Mouse (Mus musculus): Measurements from ENCODE around the gene H2-Ob. TPM values are rescaled to one million over a fixed set of nuclear protein-coding genes. Genes with fewer than 3 reads are reported as not detected.

The H2-Ob gene
- polyA plus RNA-seq, 1 experiment from 2014 or later: 0.30 TPM

GRCm38 (mm10) chr17:34295891-34296794 lies 57.4 kb downstream of the H2-Ob start:
- Histone ChIP-seq H3K4me2 (replicated peaks; ENCODE audit: low read depth) (peak overlapping the region; percentile 56), H3K9me3 (ENCODE audit: control insufficient read depth) (no peaks in the 10 kb centered on the region), H3K27me3 (replicated peaks; ENCODE audit: control insufficient read depth, insufficient read depth, low read length) (no peaks in the 10 kb centered on the region), H3K4me1 (replicated peaks; ENCODE audit: control insufficient read depth, insufficient read depth, low read length) (no peaks in the 10 kb centered on the region), H3K36me3 (ENCODE audit: control insufficient read depth, insufficient read depth) (no peaks in the 10 kb centered on the region), H3K27ac (ENCODE audit: low read depth, low read length) (no peak overlapping the region), H3K9ac (ENCODE audit: low read depth, low read length) (no peak overlapping the region), H3K4me3 (ENCODE audit: low read depth, low read length) (no peak overlapping the region)
- peak; percentile 42; the same call in 1 of the 2 replicates for ATAC-seq
- no peak for TF ChIP-seq CTCF (IDR thresholded peaks at IDR 0.05; ENCODE audit: low read depth)
- 25% methylated on average over 23 of the region's 23 CpGs for WGBS

- no peaks in the 10 kb centered on the region for H3K36me3 ChIP-seq (ENCODE audit: control insufficient read depth, insufficient read depth)
- WGBS: 83% methylated on average over 3 of the region's 3 CpGs
- no peak for ATAC-seq
- no peak overlapping the region for H3K27ac ChIP-seq (ENCODE audit: low read depth, low read length)
- no peak overlapping the region for H3K4me3 ChIP-seq (ENCODE audit: low read depth, low read length)
- TF ChIP-seq CTCF (IDR thresholded peaks at IDR 0.05; ENCODE audit: low read depth): no peak
- no peaks in the 10 kb centered on the region for H3K9me3 ChIP-seq (ENCODE audit: control insufficient read depth)
- no peaks in the 10 kb centered on the region for H3K4me1 ChIP-seq (replicated peaks; ENCODE audit: control insufficient read depth, insufficient read depth, low read length)
- H3K4me2 ChIP-seq (replicated peaks; ENCODE audit: low read depth): no peak overlapping the region
- no peaks in the 10 kb centered on the region for H3K27me3 ChIP-seq (replicated peaks; ENCODE audit: control insufficient read depth, insufficient read depth, low read length)
- H3K9ac ChIP-seq (ENCODE audit: low read depth, low read length): no peak overlapping the region
Observed at GRCm38 (mm10) chr17:34299356-34299755, 60.7 kb downstream of the H2-Ob start.

DNA sequence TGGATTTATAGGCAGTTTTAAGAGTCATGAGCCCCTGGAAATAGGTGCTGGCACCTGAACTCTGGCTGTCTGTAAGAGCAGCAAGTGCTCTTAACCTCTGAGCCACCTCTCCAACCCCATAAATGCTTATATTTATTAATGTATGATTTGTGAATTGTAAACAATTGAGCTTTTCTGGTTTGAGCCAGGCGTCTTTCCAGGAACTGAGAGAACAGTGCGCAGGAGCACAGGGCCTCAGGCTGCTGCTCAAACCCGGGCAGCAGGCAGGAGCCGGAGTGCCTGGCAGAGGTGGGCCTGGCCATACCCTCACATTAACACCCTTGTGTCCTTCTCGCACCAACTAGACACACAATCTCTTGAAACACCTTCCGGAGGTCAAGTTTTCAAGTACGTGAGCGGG lies 61.4 kb downstream of the H2-Ob start:
- H3K36me3 ChIP-seq (ENCODE audit: control insufficient read depth, insufficient read depth): no peaks in the 10 kb centered on the region
- no peak overlapping the region for H3K9ac ChIP-seq (ENCODE audit: low read depth, low read length)
- H3K4me2 ChIP-seq (replicated peaks; ENCODE audit: low read depth): no peak overlapping the region
- no peaks in the 10 kb centered on the region for H3K9me3 ChIP-seq (ENCODE audit: control insufficient read depth)
- no peaks in the 10 kb centered on the region for H3K27me3 ChIP-seq (replicated peaks; ENCODE audit: control insufficient read depth, insufficient read depth, low read length)
- no peak for TF ChIP-seq CTCF (IDR thresholded peaks at IDR 0.05; ENCODE audit: low read depth)
- no peak for ATAC-seq
- H3K4me3 ChIP-seq (ENCODE audit: low read depth, low read length): no peak overlapping the region
- 73% methylated on average over 8 of the region's 8 CpGs for WGBS
- H3K4me1 ChIP-seq (replicated peaks; ENCODE audit: control insufficient read depth, insufficient read depth, low read length): no peaks in the 10 kb centered on the region
- H3K27ac ChIP-seq (ENCODE audit: low read depth, low read length): no peak overlapping the region

DNA sequence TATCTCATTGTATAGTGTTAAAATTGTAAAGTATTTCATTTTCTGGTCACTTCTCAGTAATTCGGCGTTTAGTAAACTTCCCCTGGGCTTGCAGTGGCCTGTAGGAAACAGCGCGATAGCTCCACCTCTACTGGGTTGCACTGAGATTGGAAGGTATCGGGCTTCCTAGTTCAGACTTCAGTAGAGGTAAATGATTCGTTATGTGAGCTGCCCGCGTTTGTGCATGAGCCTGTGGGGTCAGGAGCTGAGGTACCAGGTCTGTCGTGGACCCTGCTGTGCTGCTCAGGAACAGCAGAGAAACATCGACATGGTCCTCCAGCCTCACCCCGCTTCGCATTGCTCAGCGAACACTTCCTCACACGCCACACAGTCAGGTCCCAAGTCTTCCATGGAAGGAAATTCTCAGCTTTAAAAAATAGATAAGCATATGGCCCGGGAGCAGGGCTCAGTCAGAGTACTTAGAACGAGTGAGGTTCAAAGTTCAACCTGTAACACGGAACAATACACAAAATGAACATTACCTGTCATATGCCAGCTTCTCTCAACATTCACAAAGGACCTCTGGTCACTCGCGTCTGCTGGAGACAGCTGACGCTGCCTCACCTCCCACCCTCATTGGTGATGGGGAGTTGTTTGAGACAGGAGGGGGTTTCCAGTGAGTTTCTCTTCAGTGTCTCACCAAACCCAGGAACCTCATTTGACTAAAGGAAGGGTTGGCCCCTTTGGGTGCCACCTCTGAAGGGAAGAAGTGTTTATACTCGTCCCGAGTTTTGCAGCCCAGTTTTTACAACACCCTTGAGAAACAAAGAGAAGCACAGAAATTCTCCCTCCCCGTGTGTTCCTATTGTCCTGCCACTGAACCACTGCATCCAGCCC lies 62.2 kb downstream of the H2-Ob start:
- Histone ChIP-seq H3K4me1 (replicated peaks; ENCODE audit: control insufficient read depth, insufficient read depth, low read length) (no peaks in the 10 kb centered on the region), H3K27ac (ENCODE audit: low read depth, low read length) (peak overlapping the region; percentile 79), H3K4me2 (replicated peaks; ENCODE audit: low read depth) (peak overlapping the region; percentile 47), H3K9me3 (ENCODE audit: control insufficient read depth) (no peaks in the 10 kb centered on the region), H3K36me3 (ENCODE audit: control insufficient read depth, insufficient read depth) (no peaks in the 10 kb centered on the region), H3K27me3 (replicated peaks; ENCODE audit: control insufficient read depth, insufficient read depth, low read length) (no peaks in the 10 kb centered on the region), H3K4me3 (ENCODE audit: low read depth, low read length) (peak overlapping the region; percentile 9; the same call in 1 of the 2 replicates), H3K9ac (ENCODE audit: low read depth, low read length) (no peak overlapping the region)
- TF ChIP-seq CTCF (IDR thresholded peaks at IDR 0.05; ENCODE audit: low read depth): no peak
- ATAC-seq: peak; percentile 86
- WGBS: 46% methylated on average over 23 of the region's 23 CpGs

GRCm38 (mm10) chr17:34301670-34302190 lies 63.0 kb downstream of the H2-Ob start:
- Histone ChIP-seq H3K27me3 (replicated peaks; ENCODE audit: control insufficient read depth, insufficient read depth, low read length) (no peaks in the 10 kb centered on the region), H3K9me3 (ENCODE audit: control insufficient read depth) (no peaks in the 10 kb centered on the region), H3K9ac (ENCODE audit: low read depth, low read length) (no peak overlapping the region), H3K27ac (ENCODE audit: low read depth, low read length) (no peak overlapping the region), H3K36me3 (ENCODE audit: control insufficient read depth, insufficient read depth) (no peaks in the 10 kb centered on the region), H3K4me1 (replicated peaks; ENCODE audit: control insufficient read depth, insufficient read depth, low read length) (no peaks in the 10 kb centered on the region), H3K4me3 (ENCODE audit: low read depth, low read length) (no peak overlapping the region), H3K4me2 (replicated peaks; ENCODE audit: low read depth) (no peak overlapping the region)
- TF ChIP-seq CTCF (IDR thresholded peaks at IDR 0.05; ENCODE audit: low read depth): no peak
- WGBS: 87% methylated on average over 4 of the region's 4 CpGs
- ATAC-seq: no peak

DNA sequence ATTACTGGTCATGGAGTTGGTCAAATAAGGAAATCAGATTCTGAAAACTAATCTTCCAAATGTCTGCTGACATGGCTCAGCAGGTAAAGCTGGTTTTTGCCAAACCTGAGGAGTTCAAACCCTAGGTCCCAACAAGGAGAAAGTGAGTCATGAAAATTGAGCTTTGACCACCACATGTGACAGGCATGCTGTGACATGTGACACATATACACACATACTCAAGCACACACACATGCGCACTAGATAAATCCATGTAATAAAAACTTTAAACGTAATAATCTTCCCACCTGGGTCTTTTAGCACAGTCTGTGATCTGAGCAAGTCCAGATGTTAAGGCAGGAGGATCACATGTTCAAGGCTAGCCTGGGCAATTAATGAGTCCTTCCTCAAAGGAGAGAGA lies 65.1 kb downstream of the H2-Ob start:
- no peak overlapping the region for H3K9ac ChIP-seq (ENCODE audit: low read depth, low read length)
- no peaks in the 10 kb centered on the region for H3K4me1 ChIP-seq (replicated peaks; ENCODE audit: control insufficient read depth, insufficient read depth, low read length)
- no peaks in the 10 kb centered on the region for H3K36me3 ChIP-seq (ENCODE audit: control insufficient read depth, insufficient read depth)
- H3K27ac ChIP-seq (ENCODE audit: low read depth, low read length): no peak overlapping the region
- ATAC-seq: no peak
- H3K27me3 ChIP-seq (replicated peaks; ENCODE audit: control insufficient read depth, insufficient read depth, low read length): no peaks in the 10 kb centered on the region
- TF ChIP-seq CTCF (IDR thresholded peaks at IDR 0.05; ENCODE audit: low read depth): no peak
- H3K4me3 ChIP-seq (ENCODE audit: low read depth, low read length): no peak overlapping the region
- H3K4me2 ChIP-seq (replicated peaks; ENCODE audit: low read depth): no peak overlapping the region
- no peaks in the 10 kb centered on the region for H3K9me3 ChIP-seq (ENCODE audit: control insufficient read depth)
- WGBS: 59% methylated on average over 2 of the region's 2 CpGs

Other genes starting within 250 kb of the H2-Ob start
- gene H2-K1, start 238.6 kb upstream of the H2-Ob start, polyA plus RNA-seq (2015; fragmentation: Nextera tagmentation; extraction: Ambion mirVana): 896 and 933 TPM in 2 replicates
- 9.1 and 10.1 TPM in 2 replicates for gene Ring1, start 214.2 kb upstream of the H2-Ob start, polyA plus RNA-seq (2015; fragmentation: Nextera tagmentation; extraction: Ambion mirVana)
- gene H2-Ke6, start 210.8 kb upstream of the H2-Ob start, polyA plus RNA-seq (2015; fragmentation: Nextera tagmentation; extraction: Ambion mirVana): 59.8 and 67.1 TPM in 2 replicates
- 99.1 and 99.5 TPM in 2 replicates for gene Slc39a7, start 207.2 kb upstream of the H2-Ob start, polyA plus RNA-seq (2015; fragmentation: Nextera tagmentation; extraction: Ambion mirVana)
- 19.5 and 22.1 TPM in 2 replicates for gene Rxrb, start 207.1 kb upstream of the H2-Ob start, polyA plus RNA-seq (2015; fragmentation: Nextera tagmentation; extraction: Ambion mirVana)
- 0.13 and 0.21 TPM in 2 replicates for gene Col11a2, start 199.5 kb upstream of the H2-Ob start, polyA plus RNA-seq (2015; fragmentation: Nextera tagmentation; extraction: Ambion mirVana)
- 0.25 and 0.90 TPM in 2 replicates for gene H2-Oa, start 146.6 kb upstream of the H2-Ob start, polyA plus RNA-seq (2015; fragmentation: Nextera tagmentation; extraction: Ambion mirVana)
- 15.2 and 16.7 TPM in 2 replicates for gene H2-DMa, start 119.4 kb upstream of the H2-Ob start, polyA plus RNA-seq (2015; fragmentation: Nextera tagmentation; extraction: Ambion mirVana)
- gene Brd2, start 116.3 kb upstream of the H2-Ob start, polyA plus RNA-seq (2015; fragmentation: Nextera tagmentation; extraction: Ambion mirVana): 51.8 and 60.0 TPM in 2 replicates
- 0.97 and 0.98 TPM in 2 replicates for gene H2-DMb2, start 95.6 kb upstream of the H2-Ob start, polyA plus RNA-seq (2015; fragmentation: Nextera tagmentation; extraction: Ambion mirVana)
- 5.1 and 6.4 TPM in 2 replicates for gene H2-DMb1, start 85.8 kb upstream of the H2-Ob start, polyA plus RNA-seq (2015; fragmentation: Nextera tagmentation; extraction: Ambion mirVana)
- gene Tap1, start 51.4 kb upstream of the H2-Ob start, polyA plus RNA-seq (2015; fragmentation: Nextera tagmentation; extraction: Ambion mirVana): 14.1 and 15.0 TPM in 2 replicates
- gene Psmb9, start 51.1 kb upstream of the H2-Ob start, polyA plus RNA-seq (2015; fragmentation: Nextera tagmentation; extraction: Ambion mirVana): 36.8 and 37.7 TPM in 2 replicates
- 82.4 and 86.4 TPM in 2 replicates for gene Psmb8, start 41.2 kb upstream of the H2-Ob start, polyA plus RNA-seq (2015; fragmentation: Nextera tagmentation; extraction: Ambion mirVana)
- 11.2 and 13.0 TPM in 2 replicates for gene Tap2, start 35.4 kb upstream of the H2-Ob start, polyA plus RNA-seq (2015; fragmentation: Nextera tagmentation; extraction: Ambion mirVana)
- gene H2-Ab1, start 18.8 kb downstream of the H2-Ob start, polyA plus RNA-seq (2015; fragmentation: Nextera tagmentation; extraction: Ambion mirVana): 53.8 and 53.9 TPM in 2 replicates
- 35.8 and 41.2 TPM in 2 replicates for gene H2-Aa, start 48.9 kb downstream of the H2-Ob start, polyA plus RNA-seq (2015; fragmentation: Nextera tagmentation; extraction: Ambion mirVana)
- 24.1 and 25.1 TPM in 2 replicates for gene H2-Eb1, start 67.0 kb downstream of the H2-Ob start, polyA plus RNA-seq (2015; fragmentation: Nextera tagmentation; extraction: Ambion mirVana)
- gene H2-Eb2, start 86.8 kb downstream of the H2-Ob start, polyA plus RNA-seq (2015; fragmentation: Nextera tagmentation; extraction: Ambion mirVana): not detected in 2 replicates
- gene Btnl2, start 115.9 kb downstream of the H2-Ob start, polyA plus RNA-seq (2015; fragmentation: Nextera tagmentation; extraction: Ambion mirVana): 43.0 and 43.4 TPM in 2 replicates
- gene Btnl1, start 138.2 kb downstream of the H2-Ob start, polyA plus RNA-seq (2015; fragmentation: Nextera tagmentation; extraction: Ambion mirVana): 114 and 119 TPM in 2 replicates
- gene BC051142, start 159.9 kb downstream of the H2-Ob start, polyA plus RNA-seq (2015; fragmentation: Nextera tagmentation; extraction: Ambion mirVana): 1.6 and 1.7 TPM in 2 replicates
- gene Btnl4, start 238.4 kb downstream of the H2-Ob start, polyA plus RNA-seq (2015; fragmentation: Nextera tagmentation; extraction: Ambion mirVana): 20.2 and 25.1 TPM in 2 replicates